Mouse (Mus musculus): Measurements from ENCODE around the gene Ets1.

Gene Ets1

DNA sequence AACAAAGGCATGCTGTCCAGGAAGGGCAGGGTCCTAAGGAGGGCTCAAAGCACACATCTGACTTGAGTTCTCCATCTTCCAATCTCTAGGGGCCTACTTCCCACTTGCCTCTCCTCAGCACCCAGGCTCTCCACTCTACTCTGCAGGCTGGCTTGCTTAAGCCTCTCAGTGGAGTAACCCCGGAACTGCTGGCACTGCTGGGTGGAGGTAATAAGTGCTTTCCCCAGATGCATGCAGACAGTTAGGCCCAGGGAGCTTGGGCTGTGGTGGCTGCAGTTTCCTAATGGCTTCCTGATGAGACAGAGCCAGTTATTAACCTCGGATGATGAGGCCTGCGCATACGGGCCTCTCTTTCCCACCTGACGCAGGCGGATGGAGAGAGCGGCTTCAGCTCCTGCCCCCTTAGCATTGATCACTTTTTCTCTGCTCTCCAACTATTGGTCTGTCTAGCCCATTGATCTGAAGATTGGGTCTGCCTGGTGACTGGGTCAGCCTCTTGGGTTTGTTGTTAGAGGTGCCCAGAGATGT is 76.4 kb downstream of the Ets1 start:
- no peak for DNase-seq (ENCODE audit: low spot score in 2 of 2)

DNA sequence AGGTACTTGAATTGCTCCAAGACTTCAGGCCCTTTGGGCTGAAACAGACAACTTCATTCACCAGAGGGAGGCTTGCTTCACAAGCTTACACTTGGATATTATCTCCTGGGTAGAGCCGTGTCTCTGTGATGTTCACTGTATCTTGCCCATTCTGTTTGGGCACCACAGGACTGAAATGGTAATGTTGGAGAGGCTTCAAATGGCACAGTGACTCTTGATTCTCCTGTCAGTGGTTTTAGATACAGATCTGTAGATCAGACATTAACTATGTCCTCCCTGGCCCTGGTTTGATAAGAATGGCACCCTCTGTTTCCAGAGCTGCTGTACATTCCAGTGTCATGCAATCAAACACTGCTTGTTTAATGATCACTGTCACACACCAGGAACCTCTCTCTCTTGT is 77.1 kb downstream of the Ets1 start:
- no peak for DNase-seq (ENCODE audit: low spot score in 2 of 2)

DNA sequence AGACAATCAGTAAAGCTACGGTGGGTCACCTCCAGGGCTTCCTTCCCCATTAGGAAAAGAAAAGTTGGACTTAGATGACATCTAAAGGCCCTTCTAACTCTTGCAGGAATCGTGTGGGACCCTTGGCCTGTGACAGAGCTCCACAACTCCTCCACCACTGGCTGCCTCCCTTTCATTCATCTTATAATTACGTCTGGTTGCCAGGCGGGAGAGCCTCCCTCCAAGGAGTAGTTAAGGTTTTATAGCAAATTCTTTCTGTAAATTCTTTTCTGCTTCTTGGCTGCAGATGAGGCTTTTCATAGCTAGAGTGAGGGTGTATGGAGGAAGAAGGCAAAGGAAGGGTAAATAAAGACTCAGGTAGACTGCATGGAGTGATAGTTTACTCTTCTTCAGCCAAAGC is 77.8 kb downstream of the Ets1 start:
- no peak for DNase-seq (ENCODE audit: low spot score in 2 of 2)

DNA sequence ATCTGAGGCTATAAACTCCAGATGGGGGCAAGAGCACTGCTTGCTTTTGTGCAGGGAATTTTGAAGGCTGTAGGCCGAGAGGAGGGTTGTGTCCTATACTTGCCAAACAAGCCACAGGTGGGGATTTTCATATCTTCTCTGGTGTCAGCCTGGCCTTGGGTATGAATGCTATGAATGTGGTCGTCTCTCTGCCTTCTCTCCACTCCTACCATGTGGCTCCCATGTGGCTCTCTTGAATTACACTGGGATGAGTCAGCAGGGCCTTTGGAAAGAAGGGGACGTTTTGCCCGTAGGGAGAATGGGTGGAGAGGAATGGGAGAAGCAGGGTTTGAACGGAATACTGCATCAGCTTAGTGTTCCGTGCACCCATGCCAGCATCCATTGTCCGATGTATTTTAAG is 78.5 kb downstream of the Ets1 start:
- no peak for DNase-seq (ENCODE audit: low spot score in 2 of 2)

DNA sequence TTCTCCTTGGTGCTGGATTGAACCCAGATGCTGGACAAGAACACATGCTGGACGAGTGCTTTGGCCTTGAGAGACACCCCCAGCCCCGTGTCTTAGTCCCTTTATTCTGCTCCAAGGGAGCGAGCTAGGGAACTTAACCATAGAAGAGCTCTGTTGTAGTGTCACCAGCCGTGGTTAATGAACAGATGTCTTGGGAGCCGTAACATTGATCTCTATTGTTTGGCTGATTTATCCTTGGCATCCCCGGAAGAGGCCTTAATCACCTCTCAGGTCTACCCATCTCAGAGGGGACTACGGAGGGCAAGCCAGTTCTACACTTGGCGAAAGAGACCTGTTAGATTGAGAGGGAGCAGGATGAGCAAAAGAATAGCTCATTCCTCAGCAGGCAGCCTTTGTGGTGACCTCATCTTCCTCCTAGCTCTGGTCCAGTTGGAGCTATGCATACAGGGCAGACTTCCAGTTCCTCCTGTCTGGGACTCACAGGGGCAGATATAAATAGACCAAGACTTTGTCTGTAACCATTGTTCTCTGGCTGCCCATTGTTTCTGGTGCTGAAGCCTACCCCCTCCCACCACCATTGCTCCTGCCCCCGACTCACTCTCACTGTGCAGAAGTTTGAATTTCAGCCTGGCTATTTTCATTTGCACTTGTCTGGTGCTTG is 79.9 kb downstream of the Ets1 start:
- DNase-seq (ENCODE audit: low spot score in 2 of 2) = no peak

DNA sequence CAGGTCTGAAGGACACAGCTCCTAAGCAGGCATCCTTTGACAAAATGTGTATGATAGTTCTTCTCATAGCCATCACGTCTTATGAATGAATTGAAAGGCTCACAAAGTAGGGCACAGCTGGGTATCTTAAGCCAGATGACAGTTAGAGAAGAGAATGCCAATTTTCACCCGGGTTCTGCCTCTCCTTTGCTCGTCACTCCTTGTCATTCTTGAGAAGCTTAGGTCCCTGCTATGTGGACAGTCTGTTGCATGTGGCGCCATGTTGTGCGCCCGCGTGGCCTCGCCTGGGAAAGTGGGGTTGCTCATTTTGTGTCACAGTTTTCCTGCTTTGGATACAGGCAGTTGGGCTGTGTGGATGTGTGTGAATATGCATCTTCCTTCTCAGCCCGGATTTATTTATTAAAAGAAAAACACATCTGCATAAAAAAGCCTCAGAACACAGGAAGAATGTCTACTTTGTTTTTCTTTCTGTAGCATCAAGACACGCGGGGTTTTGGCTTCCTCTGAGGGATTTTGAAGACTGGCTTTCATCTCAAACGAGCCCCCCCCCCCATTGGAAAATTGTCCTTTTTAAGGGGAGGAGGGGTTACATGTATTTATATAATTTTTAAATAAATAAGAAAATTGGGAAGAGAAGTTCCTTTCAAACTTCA is 81.4 kb downstream of the Ets1 start:
- DNase-seq (ENCODE audit: low spot score in 2 of 2) = no peak

DNA sequence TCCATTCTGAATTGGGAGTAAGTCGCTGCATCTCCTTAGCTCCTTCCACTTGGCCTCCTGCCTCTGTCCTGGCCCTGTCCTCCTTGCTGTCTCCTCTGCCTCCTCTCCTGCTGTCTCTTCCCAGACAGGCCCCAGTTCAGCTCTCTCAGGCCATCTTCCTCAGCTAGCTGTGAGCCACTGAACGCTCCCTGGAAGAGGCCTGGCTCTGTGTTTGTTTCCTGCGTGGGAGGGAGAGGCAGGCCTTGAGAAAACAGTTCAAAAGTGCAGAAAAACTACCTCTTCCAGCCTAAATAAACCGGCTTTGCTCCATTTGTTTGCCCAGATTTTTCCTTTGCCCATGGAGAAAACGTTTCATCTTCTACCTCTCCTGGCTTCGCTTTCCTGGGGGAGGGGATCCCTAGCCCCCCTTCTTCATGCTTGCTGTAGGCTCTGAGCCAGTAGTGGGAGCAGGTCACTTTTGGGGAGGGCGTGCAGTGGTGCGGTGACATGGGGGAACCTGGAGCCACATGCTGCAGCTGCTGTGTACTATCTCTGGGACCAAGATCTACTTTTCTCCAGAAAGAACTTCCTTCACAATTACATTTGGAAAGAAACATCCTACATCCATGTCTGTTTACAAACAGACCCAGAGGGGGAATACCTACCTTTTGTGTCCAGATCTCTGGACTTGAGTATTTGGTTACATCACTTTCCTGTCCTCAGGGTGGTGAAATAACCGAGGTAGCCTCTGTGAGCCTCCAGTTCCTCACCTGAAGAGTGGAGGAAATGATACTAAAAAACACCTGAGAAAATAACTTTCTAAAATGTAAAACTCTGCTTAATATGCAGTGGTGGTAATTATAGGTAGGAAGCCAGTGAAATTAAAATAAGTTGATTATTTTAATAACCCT is 82.2 kb downstream of the Ets1 start:
- no peak for DNase-seq (ENCODE audit: low spot score in 2 of 2)

DNA sequence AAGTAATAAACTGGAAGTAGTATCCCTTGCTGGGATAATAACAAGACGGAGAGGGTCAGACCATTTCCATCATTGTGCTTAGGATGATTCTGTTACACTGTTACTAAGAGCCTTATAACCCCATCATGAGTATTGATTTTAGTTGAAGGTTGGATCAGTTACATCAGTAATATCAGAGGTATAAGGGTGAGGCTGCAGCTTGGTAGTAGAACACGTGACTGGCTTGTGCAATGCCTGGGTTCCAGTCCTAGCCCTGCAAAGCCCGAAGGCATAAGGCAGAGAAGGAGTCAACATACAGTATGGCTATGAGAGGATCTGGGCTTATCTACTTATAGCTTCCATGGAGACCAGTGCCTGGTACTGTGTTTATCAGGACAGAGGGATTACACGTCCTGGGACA is 82.8 kb downstream of the Ets1 start:
- no peak for DNase-seq (ENCODE audit: low spot score in 2 of 2)

DNA sequence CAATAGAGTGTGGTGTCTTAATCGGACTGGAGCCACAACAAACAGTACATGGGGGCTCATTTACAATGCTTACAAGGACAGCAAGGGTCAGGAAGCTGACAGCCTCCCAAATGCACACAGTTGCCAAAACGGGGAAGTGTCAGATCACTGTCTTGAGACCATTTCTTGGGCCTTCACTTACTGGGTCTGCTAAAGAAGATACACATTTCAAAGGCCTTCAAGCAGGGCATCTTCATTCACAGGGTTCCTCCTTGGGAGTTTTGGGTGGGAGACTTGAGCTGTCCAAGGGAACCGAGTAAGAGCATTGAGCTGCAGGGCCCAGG is 83.9 kb downstream of the Ets1 start:
- no peak for DNase-seq (ENCODE audit: low spot score in 2 of 2)

DNA sequence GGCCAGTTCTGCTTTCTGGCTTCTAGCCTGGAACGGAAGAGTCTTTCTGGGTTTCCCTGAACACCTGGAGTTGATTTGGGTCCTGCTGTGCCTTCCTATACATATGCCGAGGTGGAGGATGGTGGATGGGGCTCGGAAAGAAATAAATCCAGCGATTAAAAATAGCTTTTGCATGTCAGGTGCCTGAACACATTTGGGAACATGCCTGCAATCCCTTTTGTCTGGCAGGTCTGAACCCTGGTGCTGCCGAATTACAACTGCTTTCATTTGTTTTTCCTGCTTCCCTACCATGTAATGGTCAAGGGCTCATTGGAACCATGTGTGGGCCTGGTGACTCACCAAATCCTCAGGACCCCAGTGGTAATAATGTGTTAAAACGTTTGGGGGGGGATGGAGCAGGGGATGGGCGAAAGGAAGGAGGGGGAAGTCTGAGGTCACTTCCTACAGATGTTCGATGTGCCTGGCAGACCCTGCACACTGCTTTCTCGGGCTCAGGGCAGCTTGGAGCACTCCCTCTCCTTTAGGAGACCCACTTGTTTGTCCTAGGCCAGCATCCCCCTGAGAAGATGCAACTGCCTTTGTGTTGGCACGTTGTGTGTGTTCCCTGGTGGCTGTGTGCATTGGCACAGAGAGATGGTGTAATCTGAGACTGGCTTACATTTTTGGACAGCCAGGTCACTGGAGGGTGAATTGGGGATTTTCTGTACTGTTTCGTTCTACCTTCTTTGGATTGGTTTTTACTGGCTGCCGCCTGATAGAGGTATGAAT is 84.4 kb downstream of the Ets1 start:
- no peak for DNase-seq (ENCODE audit: low spot score in 2 of 2)

DNA sequence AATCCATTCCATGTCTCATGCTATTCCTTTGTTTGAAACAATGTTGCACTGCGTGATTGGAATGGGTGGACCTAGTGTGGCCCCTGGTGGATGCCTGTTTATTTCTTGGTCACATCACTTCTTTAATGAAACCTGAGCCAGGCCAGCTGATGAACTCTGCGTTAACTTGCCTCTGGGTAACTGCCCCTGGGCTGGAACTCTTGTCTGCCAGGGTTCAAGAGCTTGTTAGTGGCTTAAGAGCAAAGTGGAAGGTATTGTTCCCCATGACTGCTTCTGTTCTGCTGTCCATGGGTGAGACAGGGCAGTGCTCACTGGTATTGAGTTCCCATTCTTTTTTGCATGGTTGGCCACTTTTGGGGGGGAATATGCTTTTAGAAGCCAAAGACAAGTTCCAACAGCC is 85.1 kb downstream of the Ets1 start:
- no peak for DNase-seq (ENCODE audit: low spot score in 2 of 2)

DNA sequence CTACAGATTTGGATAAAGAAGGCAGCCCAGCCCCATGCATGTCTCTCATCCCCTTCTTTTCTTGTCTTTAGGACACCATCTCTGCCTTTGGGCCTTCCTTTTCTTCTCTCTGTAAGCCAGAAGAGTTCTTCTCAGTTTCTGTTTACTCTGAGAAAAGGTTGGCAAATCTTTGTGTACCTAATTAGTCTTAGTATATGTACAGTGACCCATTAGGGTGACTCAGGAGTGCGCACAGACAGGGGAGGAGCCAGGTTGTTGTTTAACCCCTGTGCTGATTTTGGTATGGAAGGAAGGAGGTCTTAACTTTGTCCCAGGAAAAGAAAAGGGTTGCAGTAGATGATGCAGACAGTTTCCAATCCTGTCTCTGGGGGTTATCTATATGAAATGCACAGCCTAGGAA is 86.2 kb downstream of the Ets1 start:
- no peak for DNase-seq (ENCODE audit: low spot score in 2 of 2)

DNA sequence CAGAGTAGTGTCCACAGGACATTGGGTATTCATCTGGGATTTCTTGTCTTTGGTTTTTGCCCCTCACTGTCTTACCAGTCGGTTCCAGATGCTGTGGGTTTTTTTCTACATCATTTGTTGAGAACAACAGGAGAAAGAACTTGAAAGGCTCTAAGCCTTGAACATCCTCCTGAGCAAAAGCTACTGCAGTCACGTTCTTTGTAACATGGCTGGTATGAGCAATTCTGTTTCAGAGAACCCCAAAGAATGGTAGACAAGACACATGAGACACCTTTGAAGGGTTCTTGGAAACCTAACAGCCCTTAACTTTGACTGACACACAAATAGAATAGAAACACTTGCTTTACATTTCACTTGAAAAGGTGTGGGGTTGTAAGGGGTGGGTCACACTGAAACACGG is 86.9 kb downstream of the Ets1 start:
- DNase-seq (ENCODE audit: low spot score in 2 of 2) = no peak

DNA sequence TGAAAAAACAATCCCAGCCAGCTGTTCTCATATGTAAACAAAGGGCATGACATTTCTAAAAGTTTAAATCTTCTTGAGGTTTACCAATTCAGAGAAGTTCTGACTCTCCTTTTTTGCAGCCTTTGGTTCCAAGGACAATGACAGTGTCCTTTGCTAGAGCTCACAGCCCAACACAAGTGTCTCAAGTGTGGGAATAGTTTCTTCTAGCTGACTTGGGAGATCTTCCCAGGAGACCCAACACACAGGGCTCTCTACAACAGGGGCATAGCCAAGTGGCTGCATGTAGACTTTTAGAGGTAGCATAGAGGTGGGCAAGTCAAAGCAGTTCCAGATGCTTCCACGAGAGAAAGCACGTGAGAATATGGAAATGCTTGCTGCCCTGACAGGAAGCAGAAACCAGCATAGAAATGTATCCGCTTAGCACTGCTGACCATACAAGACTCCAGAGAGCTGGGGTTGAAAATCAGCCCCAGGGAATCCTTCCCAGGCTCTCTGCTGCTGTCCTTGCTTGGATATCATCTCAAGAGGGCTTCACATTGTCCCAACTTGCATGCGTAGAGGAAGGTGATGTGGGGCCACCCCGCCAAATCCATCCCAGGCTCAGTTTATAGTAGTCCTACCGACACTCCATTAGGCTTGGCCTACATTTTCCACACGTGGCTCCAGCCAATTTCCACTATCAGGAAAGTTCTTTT is 88.3 kb downstream of the Ets1 start:
- DNase-seq (ENCODE audit: low spot score in 2 of 2) = no peak

DNA sequence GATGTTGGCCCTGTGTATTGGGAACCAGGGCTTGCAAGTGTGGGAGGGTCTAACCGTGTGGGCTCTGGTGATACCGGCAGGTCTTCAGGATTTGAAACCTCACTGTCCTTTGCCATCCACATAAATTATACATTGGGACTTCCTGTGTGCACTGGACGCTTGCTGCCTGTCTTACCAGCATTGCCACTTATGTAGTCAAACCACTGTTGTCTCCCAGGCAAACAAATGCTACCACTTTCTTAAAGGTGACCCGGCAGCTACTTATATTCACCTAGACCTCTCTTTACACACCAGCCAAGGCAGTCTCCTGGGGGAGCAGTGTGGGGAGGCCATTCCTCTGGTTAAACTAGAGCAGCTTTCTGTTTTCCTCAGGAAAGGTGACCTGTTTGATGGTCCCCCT is 89.9 kb downstream of the Ets1 start:
- DNase-seq (ENCODE audit: low spot score in 2 of 2) = no peak

DNA sequence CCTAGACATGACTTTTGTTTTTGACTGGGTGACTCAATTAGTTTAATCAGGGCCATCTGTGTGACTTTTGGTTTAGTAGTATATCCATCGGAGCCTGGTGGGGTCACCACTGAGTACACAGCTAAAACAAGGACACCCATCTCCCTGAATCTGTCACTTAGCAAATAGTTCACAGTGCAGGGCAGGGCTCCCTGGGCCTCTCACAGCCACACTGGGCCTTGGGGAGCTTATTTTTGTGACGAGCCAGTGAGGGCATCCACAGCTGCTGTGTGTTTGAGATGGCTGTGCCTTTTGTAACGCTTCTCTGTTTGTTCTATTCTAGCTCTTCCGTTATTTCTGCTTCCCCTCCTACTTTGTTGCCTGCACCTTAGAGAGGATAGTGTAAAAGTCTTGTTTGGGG is 90.6 kb downstream of the Ets1 start:
- no peak for DNase-seq (ENCODE audit: low spot score in 2 of 2)

DNA sequence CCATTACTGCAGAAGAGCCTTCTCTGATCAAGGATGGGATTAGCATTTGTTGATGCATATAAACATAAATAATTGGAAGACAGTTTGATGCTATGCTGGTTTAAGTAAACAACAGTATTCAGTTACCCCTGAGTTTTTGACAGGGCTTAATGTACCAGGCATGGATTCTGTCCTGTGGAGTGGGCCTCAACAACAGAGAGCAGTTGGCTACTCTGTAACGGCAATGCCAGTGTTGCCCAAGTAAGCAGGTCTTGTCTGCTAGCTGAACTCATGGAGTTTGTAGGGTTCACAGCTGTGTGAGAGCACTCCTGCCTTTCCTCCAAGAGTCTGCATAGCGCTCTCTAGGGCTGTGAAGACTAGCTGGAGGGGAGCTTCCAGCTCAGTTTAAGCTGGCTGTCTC is 91.0 kb downstream of the Ets1 start:
- no peak for DNase-seq (ENCODE audit: low spot score in 2 of 2)

DNA sequence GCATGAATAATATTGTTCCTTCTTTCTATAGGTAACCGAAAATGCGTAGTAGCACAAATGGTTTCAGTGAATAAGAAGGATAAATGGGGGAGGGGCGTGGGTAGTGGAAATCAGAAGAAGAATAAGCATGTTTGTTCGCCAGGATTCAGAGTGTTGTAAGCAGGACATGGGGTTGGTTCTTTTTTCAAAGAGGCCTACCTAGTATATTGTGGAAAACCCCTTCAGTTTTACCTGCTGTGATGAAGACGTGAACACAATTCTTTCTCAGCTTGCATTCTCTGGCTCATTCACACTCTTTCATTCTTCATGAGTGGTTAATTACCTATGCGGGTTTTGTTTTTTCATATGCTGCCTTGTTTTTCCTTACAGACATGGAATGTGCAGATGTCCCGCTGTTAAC is 92.3 kb downstream of the Ets1 start:
- DNase-seq (ENCODE audit: low spot score in 2 of 2) = no peak

DNA sequence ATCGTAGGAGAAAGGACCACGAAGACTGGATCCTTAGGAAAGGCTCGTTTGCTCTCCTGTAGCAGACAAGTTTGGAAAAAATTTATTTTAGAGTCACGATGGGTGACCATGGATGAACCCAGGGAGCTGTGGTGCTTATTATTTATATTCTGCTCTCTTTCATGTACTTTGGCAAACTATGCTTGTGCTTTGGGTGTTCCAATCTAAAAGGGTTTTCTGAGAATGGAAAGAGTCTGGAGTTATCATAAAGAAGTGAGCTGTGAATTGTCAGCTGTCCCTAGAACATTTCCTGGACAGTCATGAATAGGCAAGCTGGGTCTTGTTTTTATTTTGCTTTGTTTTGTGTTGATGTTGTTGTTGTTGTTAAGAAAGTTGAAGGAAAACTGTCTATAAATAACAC is 92.8 kb downstream of the Ets1 start:
- no peak for DNase-seq (ENCODE audit: low spot score in 2 of 2)

DNA sequence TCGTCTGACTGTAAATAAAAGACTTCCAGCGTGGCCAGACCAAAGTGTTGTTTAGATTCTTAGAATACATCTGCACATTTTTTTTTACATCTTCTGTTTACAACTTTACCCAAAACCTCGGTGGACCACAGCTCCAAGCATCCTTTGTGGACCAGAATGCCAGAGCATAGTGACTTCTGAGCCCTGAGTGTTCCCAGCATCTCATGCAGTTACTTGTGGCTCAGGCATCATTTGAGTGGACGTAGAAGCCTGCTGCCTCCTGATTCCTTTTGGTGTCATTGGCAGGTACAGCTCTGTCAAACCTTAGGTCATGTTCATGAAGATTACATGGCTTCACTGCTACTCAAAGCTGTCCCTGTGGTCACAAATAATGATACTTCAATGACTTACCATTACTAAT is 93.2 kb downstream of the Ets1 start:
- no peak for DNase-seq (ENCODE audit: low spot score in 2 of 2)

DNA sequence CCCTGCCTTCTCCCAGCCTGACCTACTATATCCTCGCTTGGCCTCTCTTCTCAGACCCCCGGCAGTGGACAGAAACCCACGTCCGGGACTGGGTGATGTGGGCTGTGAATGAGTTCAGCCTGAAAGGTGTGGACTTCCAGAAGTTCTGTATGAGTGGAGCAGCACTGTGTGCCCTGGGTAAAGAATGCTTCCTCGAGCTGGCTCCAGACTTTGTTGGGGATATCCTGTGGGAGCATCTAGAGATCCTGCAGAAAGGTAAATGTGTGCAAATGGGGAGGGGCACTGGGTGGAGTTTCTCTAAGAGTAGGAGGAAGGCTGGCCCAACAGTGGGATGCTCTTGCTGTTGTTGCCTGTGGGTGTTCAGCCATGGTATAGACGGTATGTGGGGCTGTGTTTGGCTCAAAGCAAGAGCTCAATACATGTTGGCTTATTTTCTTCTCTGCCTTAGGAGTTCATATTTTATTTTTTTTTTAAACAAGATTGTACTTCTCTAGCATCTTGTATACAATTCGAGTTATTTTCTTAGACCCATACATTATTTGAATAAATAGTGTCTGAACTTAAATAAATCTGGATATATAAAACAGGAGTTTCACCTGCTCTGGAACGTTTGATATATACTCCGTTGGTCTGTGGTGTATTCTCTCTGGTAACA is 94.1 kb downstream of the Ets1 start:
- no peak for DNase-seq (ENCODE audit: low spot score in 2 of 2)
